Mouse (Mus musculus) cerebellum, adult 2 months (tissue): Measurements from ENCODE around the gene Igsf23. TPM values are rescaled to one million over a fixed set of nuclear protein-coding genes. Genes with fewer than 3 reads are reported as not detected.

Experiments
- DNase-seq, 2 experiments: peaks; one replicate each; pipeline ENCODE4 v3.0.0; 2021
- H3K27ac ChIP-seq: fragments of 200-500 bp; 2 replicates; pipeline ENCODE4 v1.5.1; 2012; ENCODE audit warnings: low read length, control low read depth, inconsistent platforms; ENCODE audit not compliant: insufficient read depth
- H3K27me3 ChIP-seq: fragments of 200-500 bp; 2 replicates; pipeline ENCODE4 v1.6.1; 2012; ENCODE audit warnings: inconsistent platforms, mild to moderate bottlenecking, low read length, moderate library complexity; ENCODE audit not compliant: control insufficient read depth, insufficient read depth
- H3K4me1 ChIP-seq: fragments of 200-500 bp; 2 replicates; pipeline ENCODE4 v1.6.1; 2011; ENCODE audit warnings: low read length; ENCODE audit not compliant: control insufficient read depth, insufficient read depth
- H3K4me3 ChIP-seq: fragments of 200-500 bp; replicated peaks from 2 replicates; pipeline ENCODE3; 2011; ENCODE audit warnings: mild to moderate bottlenecking, low read depth, low read length, control low read depth; ENCODE audit not compliant: insufficient read depth
- CTCF ChIP-seq: fragments of 200-500 bp; IDR thresholded peaks from 2 replicates; pipeline ENCODE4 v1.5.1; 2011; ENCODE audit warnings: low read depth, mild to moderate bottlenecking, control low read depth, low read length, moderate library complexity, borderline replicate concordance; ENCODE audit not compliant: insufficient read depth
- POLR2A ChIP-seq: fragments of 200-500 bp; IDR thresholded peaks from 2 replicates; pipeline ENCODE4 v1.6.1; 2011; ENCODE audit warnings: low read length, control low read depth, borderline replicate concordance; ENCODE audit not compliant: insufficient read depth
- WGBS: fragments of 180-500 bp; shearing (Covaris S2); methylation state at CpG from one replicate; pipeline ENCODE4 v1.1.7; 2018; 5-methylcytosine and 5-hydroxymethylcytosine counted together
- polyA plus RNA-seq: library from polyadenylated mRNA; depleted of rRNA; stranded (reverse); fragments of >200 nt; gene quantifications from 2 replicates; pipeline ENCODE4 v1.2.3, GENCODE M21; 2012; rRNA removed

Gene Igsf23
- polyA plus RNA-seq, 1 experiment: not detected

DNA sequence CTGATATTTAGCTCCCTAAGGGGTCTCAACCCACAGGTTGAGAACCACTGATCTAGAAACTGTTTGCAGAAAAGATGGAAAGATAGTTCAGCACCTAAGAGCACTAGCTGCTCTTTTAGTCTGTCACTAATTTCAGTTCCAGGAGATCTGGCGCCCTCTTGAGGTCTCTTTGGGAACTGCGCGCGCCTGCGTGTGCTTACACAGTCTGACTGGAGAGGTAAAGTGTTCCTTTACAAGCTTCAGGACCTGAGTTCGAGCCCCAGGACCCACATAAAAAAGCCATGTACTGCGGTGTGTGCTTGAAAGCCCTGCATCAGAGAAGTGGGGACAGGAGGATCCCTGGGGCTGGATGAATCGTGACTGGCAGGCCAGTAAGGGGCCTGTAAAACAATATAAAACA, 60.7 kb downstream of the Igsf23 start:
- no peak overlapping the region for H3K27ac ChIP-seq
- DNase-seq: no peak
- TF ChIP-seq POLR2A (no peak), CTCF (peak; percentile 20; the same call in 1 of the 2 replicates)
- no peaks in the 10 kb centered on the region; the same call in 1 of the 2 replicates for H3K27me3 ChIP-seq
- no peaks in the 10 kb centered on the region for H3K4me1 ChIP-seq
- H3K4me3 ChIP-seq: no peak overlapping the region
- 50% methylated on average over 8 of the region's 8 CpGs for WGBS

DNA sequence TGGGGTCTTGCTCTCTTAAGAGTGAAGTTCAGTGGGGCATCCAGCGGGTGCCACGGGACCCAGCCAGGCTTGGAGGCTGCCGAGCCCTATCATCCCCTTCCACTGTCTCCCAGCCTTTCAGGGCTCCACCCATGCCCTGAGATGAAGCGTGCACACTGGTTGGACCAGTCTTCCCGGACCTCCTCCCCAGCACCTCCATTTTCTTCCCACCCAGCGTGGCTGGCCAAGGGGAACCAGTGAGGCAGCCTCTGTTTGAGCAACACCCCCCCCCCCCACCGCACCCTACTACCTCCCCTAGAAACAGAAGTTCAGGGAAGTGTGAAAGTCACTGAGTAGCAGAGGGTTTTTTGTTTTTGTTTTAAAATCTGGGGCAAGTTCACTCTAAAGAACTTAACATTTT, 62.7 kb downstream of the Igsf23 start, which contains the start of gene Ceacam19:
Gene Ceacam19 (minus strand): TSS at position 117 of the 400 bp plus-strand sequence.
- no peak within 1 kb of the TSS for H3K4me3 ChIP-seq
- H3K4me1 ChIP-seq: no peaks in the 10 kb centered on the region
- TF ChIP-seq CTCF: no peak
- TF ChIP-seq POLR2A: no peak
- DNase-seq: no peak
- WGBS: 62% methylated on average over 7 of the region's 7 CpGs
- H3K27me3 ChIP-seq: no peaks in the 10 kb centered on the region; the same call in 1 of the 2 replicates
- no peak within 1 kb of the TSS for H3K27ac ChIP-seq

Other genes with a start within 250 kb of the Igsf23 start
- gene Tomm40, start 235.3 kb downstream of the Igsf23 start, polyA plus RNA-seq: 125 TPM in 2 replicates
- gene Nectin2, start 200.3 kb downstream of the Igsf23 start, polyA plus RNA-seq: 8.9 and 9.3 TPM in 2 replicates
- gene Bcam, start 179.7 kb downstream of the Igsf23 start, polyA plus RNA-seq: 24.7 and 25.3 TPM in 2 replicates
- not detected in 2 replicates for gene Cblc, start 153.9 kb downstream of the Igsf23 start, polyA plus RNA-seq
- gene Bcl3, start 128.0 kb downstream of the Igsf23 start, polyA plus RNA-seq: 0.80 and 0.84 TPM in 2 replicates
- gene Gm19345, start 98.8 kb downstream of the Igsf23 start, polyA plus RNA-seq: 6.9 and 8.2 TPM in 2 replicates
- 0.21 and 0.74 TPM in 2 replicates for gene Ceacam16, start 89.5 kb downstream of the Igsf23 start, polyA plus RNA-seq
- not detected in 2 replicates for gene Ceacam19, start 62.8 kb downstream of the Igsf23 start, polyA plus RNA-seq
- 7.4 and 7.5 TPM in 2 replicates for gene Pvr, start 29.6 kb downstream of the Igsf23 start, polyA plus RNA-seq
- gene Ceacam20, start 14.7 kb upstream of the Igsf23 start, polyA plus RNA-seq: not detected in 2 replicates
- not detected in 2 replicates for gene Nlrp9b, start 40.7 kb upstream of the Igsf23 start, polyA plus RNA-seq
- gene Vmn1r91, start 148.9 kb upstream of the Igsf23 start, polyA plus RNA-seq: not detected in 2 replicates
- gene Gm16442, start 171.8 kb upstream of the Igsf23 start, polyA plus RNA-seq: not detected in 2 replicates
- not detected in 2 replicates for gene Vmn1r93, start 188.3 kb upstream of the Igsf23 start, polyA plus RNA-seq
- not detected in 2 replicates for gene Vmn1r94, start 217.6 kb upstream of the Igsf23 start, polyA plus RNA-seq
- gene Vmn1r95, start 243.0 kb upstream of the Igsf23 start, polyA plus RNA-seq: not detected in 2 replicates